Mouse (Mus musculus): Measurements from ENCODE around the gene Ipo7. TPM values are rescaled to one million over a fixed set of nuclear protein-coding genes. Genes with fewer than 3 reads are reported as not detected.

Ipo7 gene
- polyA plus RNA-seq, 1 experiment from 2014 or later: 11.9 TPM

DNA sequence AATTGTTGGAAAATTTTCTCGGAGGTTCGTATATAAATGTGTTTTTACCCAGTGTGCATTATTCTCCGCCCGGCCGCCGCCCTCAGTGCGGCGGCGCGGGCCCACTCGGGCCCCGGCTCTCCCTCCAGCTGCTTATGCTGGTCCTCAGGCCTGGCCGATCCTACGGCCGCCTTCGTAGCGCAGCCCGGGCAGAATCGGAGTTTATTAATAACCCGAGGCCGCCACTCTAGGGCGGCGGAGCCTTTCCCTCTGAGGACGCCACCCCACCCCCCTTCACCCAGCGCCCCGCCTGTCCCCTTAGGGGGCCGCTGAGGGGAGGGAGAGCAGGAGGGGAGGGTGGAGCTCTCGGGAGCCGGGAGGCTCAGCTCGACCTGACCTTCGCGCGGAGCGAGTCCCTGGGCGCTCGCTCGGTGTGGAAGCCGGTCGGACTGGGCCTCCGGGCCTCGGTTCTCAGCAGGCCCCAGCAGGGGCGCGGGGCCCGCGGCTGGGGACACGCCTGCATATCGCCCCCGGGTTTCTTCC is 43.7 kb downstream of the Ipo7 start:
- TF ChIP-seq EP300 (IDR thresholded peaks at IDR 0.05; ENCODE audit: low read depth) (no peak), CTCF (IDR thresholded peaks at IDR 0.05; ENCODE audit: low read depth) (0 out of 2 replicates have a peak, but pooled peaks have one; percentile 11)
- Histone ChIP-seq H3K9me3 (ENCODE audit: low read length) (no peaks in the 10 kb centered on the region), H3K27ac (ENCODE audit: low read depth) (peak overlapping the region; percentile 100), H3K27me3 (ENCODE audit: insufficient read depth, low read length) (no peaks in the 10 kb centered on the region), H3K4me1 (ENCODE audit: insufficient read depth) (peaks cover 28% of the 10 kb centered on the region), H3K4me3 (ENCODE audit: low read depth, low read length) (peak overlapping the region; percentile 78), H3K9ac (replicated peaks) (peak overlapping the region; percentile 94), H3K36me3 (replicated peaks; ENCODE audit: insufficient read depth, low read length) (peaks cover 6% of the 10 kb centered on the region; the same call in 1 of the 2 replicates), H3K4me2 (ENCODE audit: low read depth, low read length) (peak overlapping the region; percentile 71)
- 2% methylated on average over 47 of the region's 48 CpGs for WGBS (ENCODE audit: insufficient replicate concordance)
- DNase-seq (peak; percentile 90), ATAC-seq (peak; percentile 72)

GRCm38 (mm10) chr7:110063731-110064130 is 45.7 kb downstream of the Ipo7 start:
- Histone ChIP-seq H3K9ac (replicated peaks) (no peak overlapping the region), H3K4me3 (ENCODE audit: low read depth, low read length) (no peak overlapping the region), H3K27ac (ENCODE audit: low read depth) (peak overlapping the region; percentile 100; the same call in 1 of the 2 replicates), H3K36me3 (replicated peaks; ENCODE audit: insufficient read depth, low read length) (peaks cover 2% of the 10 kb centered on the region; the same call in 1 of the 2 replicates), H3K4me1 (ENCODE audit: insufficient read depth) (peaks cover 28% of the 10 kb centered on the region), H3K4me2 (ENCODE audit: low read depth, low read length) (no peak overlapping the region), H3K27me3 (ENCODE audit: insufficient read depth, low read length) (no peaks in the 10 kb centered on the region), H3K9me3 (ENCODE audit: low read length) (no peaks in the 10 kb centered on the region)
- ATAC-seq (no peak), DNase-seq (no peak)
- 87% methylated on average over 9 of the region's 9 CpGs for WGBS (ENCODE audit: insufficient replicate concordance)
- TF ChIP-seq CTCF (IDR thresholded peaks at IDR 0.05; ENCODE audit: low read depth) (no peak), EP300 (IDR thresholded peaks at IDR 0.05; ENCODE audit: low read depth) (no peak)

DNA sequence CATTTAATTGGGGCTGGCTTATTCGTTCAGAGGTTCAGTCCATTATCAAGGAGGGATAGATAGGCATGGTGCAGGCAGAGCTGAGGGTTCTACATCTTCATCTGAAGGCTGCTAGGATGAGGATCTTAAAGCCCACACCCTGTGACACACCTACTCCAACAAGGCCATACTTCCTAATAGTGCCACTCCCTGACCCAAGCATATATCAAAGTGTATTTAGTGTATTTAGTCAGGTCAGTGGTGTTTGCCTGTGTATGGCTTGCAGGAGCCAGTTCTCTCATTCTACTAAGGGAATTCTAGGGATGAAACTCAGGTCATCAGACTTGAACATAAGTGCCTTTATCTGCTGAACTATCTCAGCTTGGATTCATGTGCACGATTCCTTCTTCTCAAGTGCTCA is 51.0 kb downstream of the Ipo7 start:
- no peak for ATAC-seq
- H3K36me3 ChIP-seq (replicated peaks; ENCODE audit: insufficient read depth, low read length): peaks cover 34% of the 10 kb centered on the region
- TF ChIP-seq EP300 (IDR thresholded peaks at IDR 0.05; ENCODE audit: low read depth) (no peak), CTCF (IDR thresholded peaks at IDR 0.05; ENCODE audit: low read depth) (no peak)

DNA sequence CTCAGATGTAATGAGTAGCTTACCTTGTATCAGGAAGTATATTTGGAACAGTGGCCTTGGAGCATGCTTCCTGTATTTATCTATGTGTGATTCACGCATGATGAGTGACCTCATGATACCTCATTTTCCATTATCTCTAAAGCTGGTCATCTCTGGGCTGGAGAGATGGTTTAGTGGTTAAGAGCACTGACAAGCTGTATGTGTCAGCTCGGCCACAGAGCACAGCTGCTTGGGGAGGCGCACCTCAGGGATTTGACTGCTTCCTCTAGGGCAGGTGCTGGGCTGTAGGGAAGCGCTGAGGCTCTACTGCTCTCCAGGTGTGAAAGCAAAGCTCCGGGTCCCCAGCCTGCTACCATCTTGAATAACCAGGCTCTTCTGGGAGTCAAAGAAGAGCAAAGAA is 60.1 kb downstream of the Ipo7 start:
- peaks cover 84% of the 10 kb centered on the region for H3K36me3 ChIP-seq (replicated peaks; ENCODE audit: insufficient read depth, low read length)

More for the DNA sequence above, 51.0 kb downstream of the Ipo7 start:
- H3K27me3 ChIP-seq (ENCODE audit: insufficient read depth, low read length): no peaks in the 10 kb centered on the region
- H3K4me1 ChIP-seq (ENCODE audit: insufficient read depth): peaks cover 4% of the 10 kb centered on the region; the same call in 1 of the 2 replicates
- H3K9me3 ChIP-seq (ENCODE audit: low read length): no peaks in the 10 kb centered on the region
- no peak overlapping the region for H3K9ac ChIP-seq (replicated peaks)
- 83% methylated on average over 2 of the region's 2 CpGs for WGBS (ENCODE audit: insufficient replicate concordance)
- no peak overlapping the region for H3K27ac ChIP-seq (ENCODE audit: low read depth)
- no peak overlapping the region for H3K4me2 ChIP-seq (ENCODE audit: low read depth, low read length)
- no peak for DNase-seq
- no peak overlapping the region for H3K4me3 ChIP-seq (ENCODE audit: low read depth, low read length)

DNA sequence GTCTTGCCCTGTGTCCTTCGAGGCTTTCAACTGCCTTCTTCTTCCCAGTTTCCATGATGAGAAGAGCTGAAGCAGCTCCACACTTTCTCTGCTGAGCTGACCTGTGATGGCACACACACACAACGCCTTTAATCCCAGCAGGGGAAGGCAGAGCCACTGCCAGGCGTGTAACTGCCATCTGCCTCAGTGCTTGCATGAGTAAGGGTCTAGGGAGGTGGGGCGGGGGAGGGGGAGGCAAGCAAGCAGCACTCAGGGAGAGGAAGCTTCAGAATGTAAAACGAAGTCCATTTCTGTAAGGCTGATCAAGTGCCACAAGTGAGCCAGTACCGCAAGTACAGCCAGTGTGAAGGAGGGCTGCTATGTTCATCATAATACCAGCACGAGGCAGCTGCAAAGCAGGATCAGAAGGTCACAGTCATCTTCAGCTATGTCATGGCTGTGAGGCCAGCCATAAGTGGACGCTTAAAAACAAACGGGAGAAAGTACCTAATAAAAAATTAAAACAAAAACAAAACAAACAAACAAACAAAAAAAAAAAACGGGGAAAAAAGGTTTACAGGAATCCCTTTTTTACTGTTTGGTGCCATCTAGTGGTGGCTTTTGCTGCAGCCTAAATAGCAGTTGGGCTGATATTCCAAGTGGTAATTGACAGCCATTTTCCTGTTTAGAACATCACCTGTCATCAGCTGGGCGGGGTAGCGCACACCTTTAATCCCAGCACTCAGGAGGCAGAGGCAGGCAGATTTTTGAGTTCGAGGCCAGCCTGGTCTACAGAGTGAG is 65.5 kb downstream of the Ipo7 start:
- no peaks in the 10 kb centered on the region for H3K4me1 ChIP-seq (ENCODE audit: insufficient read depth)
- no peak overlapping the region for H3K27ac ChIP-seq (ENCODE audit: low read depth)
- 68% methylated on average over 13 of the region's 13 CpGs for WGBS (ENCODE audit: insufficient replicate concordance)
- ATAC-seq: no peak
- no peaks in the 10 kb centered on the region for H3K27me3 ChIP-seq (ENCODE audit: insufficient read depth, low read length)
- TF ChIP-seq EP300 (IDR thresholded peaks at IDR 0.05; ENCODE audit: low read depth): no peak
- TF ChIP-seq CTCF (IDR thresholded peaks at IDR 0.05; ENCODE audit: low read depth): peak; percentile 80
- DNase-seq: peak; percentile 57
- H3K4me3 ChIP-seq (ENCODE audit: low read depth, low read length): no peak overlapping the region
- no peak overlapping the region for H3K4me2 ChIP-seq (ENCODE audit: low read depth, low read length)
- peaks cover 80% of the 10 kb centered on the region for H3K36me3 ChIP-seq (replicated peaks; ENCODE audit: insufficient read depth, low read length)
- no peak overlapping the region for H3K9ac ChIP-seq (replicated peaks)
- H3K9me3 ChIP-seq (ENCODE audit: low read length): peaks cover 3% of the 10 kb centered on the region; the same call in 1 of the 2 replicates

More for the DNA sequence above, 60.1 kb downstream of the Ipo7 start:
- no peak for TF ChIP-seq CTCF (IDR thresholded peaks at IDR 0.05; ENCODE audit: low read depth)
- TF ChIP-seq EP300 (IDR thresholded peaks at IDR 0.05; ENCODE audit: low read depth): no peak
- no peak for ATAC-seq
- no peak overlapping the region for H3K27ac ChIP-seq (ENCODE audit: low read depth)
- 82% methylated on average over 5 of the region's 5 CpGs for WGBS (ENCODE audit: insufficient replicate concordance)
- DNase-seq: no peak
- no peak overlapping the region for H3K9ac ChIP-seq (replicated peaks)
- no peak overlapping the region for H3K4me2 ChIP-seq (ENCODE audit: low read depth, low read length)
- no peaks in the 10 kb centered on the region for H3K4me1 ChIP-seq (ENCODE audit: insufficient read depth)
- no peaks in the 10 kb centered on the region for H3K9me3 ChIP-seq (ENCODE audit: low read length)
- no peaks in the 10 kb centered on the region for H3K27me3 ChIP-seq (ENCODE audit: insufficient read depth, low read length)
- no peak overlapping the region for H3K4me3 ChIP-seq (ENCODE audit: low read depth, low read length)

DNA sequence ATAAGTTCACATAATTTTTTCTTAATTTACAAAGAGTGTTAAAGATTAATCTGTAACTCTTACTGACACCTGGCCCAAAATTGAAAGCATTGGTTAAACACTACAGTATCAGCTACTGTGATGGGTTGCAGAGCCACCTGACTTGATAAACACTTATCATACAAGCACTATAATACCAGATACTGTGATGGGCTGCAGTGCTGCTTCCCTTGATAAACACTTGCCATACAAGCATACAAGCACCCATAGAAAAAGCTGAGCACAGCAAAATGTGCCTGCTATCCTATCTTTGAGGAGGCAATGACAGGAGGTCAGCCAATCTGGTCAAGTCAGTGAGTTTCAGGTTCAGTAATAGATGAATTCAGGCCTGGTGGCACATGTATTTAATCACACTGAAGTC is 67.1 kb downstream of the Ipo7 start:
- Histone ChIP-seq H3K27me3 (ENCODE audit: insufficient read depth, low read length) (no peaks in the 10 kb centered on the region), H3K4me1 (ENCODE audit: insufficient read depth) (no peaks in the 10 kb centered on the region), H3K27ac (ENCODE audit: low read depth) (no peak overlapping the region), H3K4me2 (ENCODE audit: low read depth, low read length) (no peak overlapping the region), H3K9ac (replicated peaks) (no peak overlapping the region), H3K4me3 (ENCODE audit: low read depth, low read length) (no peak overlapping the region), H3K9me3 (ENCODE audit: low read length) (peaks cover 3% of the 10 kb centered on the region; the same call in 1 of the 2 replicates), H3K36me3 (replicated peaks; ENCODE audit: insufficient read depth, low read length) (peaks cover 72% of the 10 kb centered on the region)
- DNase-seq (no peak), ATAC-seq (no peak)
- TF ChIP-seq CTCF (IDR thresholded peaks at IDR 0.05; ENCODE audit: low read depth): no peak

Measured in liver, postnatal 0 days (tissue).